Mouse (Mus musculus): ENCODE measurements at regions not wholly inside any gene's neighbourhood (a gene's known extent, or its start where the extent isn't known, plus 50 kb on each side); places are given as distances from the start of the nearest gene placed in this dataset.

- DNase-seq (ENCODE audit: low spot score in 2 of 2), result no peak
These were observed 57.0 kb upstream of the Gnaq start for GRCm38 (mm10) chr19:16075512-16076086.

GRCm38 (mm10) chr19:16075026-16075425 lies 57.6 kb upstream of the Gnaq start:
- DNase-seq (ENCODE audit: low spot score in 2 of 2), result no peak

DNA sequence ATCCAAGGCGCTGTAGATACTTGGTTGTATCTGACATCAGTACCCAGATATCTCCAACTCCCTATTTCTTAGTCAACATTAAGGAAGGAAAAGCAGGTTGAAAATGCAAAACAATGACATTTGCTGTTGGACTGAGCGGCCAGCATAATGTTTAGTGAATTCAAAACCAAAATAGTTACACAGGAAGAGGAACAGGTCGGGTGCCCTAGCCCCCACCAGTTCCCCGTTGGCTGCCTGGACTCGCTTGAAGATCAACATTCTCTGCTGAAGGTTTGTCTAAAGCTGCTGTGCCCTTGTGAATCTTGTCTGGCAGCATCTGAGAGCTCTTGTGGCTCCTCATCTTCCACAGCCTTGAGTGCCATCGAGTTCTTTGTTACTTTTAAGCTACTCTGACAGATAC lies 65.3 kb upstream of the Gnaq start:
- no peak for DNase-seq (ENCODE audit: low spot score in 2 of 2)

DNA sequence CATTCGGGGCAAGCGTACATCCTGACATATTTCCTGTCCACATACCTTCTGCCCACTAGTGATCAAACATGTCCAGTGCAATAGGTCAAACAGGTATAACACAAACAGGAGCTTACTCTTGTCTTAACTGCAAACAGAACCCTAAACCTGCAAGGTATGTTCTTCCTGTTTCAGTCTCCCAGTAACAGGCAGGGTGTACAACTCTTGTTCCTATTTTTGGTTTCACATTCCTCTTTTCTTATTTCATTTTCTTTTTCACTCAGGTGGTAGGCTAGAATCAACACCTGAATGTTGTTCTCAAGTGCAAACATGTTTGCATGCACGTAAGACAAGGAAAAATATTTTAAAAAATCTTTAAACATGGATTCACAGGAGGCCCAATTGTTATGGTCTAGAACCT lies 67.7 kb upstream of the Gnaq start:
- DNase-seq (ENCODE audit: low spot score in 2 of 2), result no peak

DNA sequence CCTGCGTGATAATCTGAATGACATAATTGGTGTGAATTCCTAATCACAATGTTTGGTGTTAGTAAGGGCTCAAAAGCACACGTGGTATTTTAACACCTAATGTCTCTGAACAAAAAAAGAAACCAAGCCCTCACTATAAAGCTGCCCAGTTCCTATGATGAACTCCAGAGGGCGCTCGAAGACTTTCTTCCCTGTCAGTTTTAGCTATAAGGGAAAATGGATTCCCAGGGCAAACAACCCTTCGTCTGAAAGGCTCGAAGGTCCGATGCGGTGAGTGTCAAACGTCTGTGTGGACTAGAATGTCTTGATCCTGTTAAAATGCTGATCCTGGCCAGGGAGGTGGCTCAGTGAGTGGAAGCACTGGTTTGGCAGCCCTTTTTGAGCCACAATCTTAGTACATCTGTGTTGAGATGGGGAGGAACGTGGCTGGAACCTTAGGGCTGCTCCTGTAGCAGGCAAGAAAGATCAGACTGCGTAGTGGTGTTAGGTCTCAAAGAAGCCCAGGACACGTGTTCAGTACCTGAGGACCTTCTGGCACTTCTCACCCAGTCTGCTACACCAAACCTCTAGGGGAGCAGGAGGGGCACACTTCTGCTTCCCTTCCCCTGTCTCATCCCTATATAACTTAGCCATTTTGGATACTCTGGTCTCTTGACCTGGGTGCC lies 68.6 kb upstream of the Gnaq start:
- DNase-seq (ENCODE audit: low spot score in 2 of 2), result peak; percentile 30 to 65

GRCm38 (mm10) chr19:16063533-16063915 lies 69.1 kb upstream of the Gnaq start:
- no peak for DNase-seq (ENCODE audit: low spot score in 2 of 2)

DNA sequence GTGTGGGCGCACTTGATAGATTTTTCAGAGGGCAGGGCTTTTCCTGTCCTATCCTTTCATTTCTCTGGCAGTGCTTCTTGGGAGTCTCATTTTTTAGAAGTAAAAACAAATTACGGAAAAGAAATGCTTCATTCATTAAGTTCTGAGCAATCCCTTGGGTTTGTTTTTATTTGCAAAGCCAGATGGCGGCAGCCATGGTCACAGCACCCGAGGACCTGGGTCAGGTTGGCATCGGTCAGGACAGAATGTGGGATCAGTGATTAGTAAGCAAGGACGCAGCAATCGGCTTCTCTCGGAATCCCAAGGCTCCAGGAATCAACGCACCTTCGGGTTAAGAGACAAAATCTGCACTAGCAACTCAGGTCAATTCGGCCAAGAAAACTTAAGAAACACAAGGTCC lies 70.8 kb upstream of the Gnaq start:
- no peak for DNase-seq (ENCODE audit: low spot score in 2 of 2)

DNA sequence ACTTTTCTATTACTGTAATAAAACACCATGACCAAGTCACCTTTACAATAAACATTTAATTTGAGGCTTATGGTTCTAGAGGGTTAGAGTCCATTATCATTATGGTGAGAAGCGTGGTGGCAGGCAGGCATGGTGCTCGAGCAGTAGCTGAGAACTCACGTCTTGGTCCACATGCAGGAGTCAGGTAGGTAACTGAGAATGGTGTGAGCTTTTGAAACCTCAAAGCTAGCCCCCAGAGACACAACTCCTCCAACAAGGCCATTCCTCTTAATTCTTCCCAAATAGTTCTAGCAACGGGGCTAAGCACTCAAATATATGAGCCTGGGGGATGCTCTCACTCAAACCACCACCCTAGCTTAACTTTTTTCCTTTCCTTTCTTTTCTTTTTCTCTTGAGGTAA lies 73.6 kb upstream of the Gnaq start:
- no peak for DNase-seq (ENCODE audit: low spot score in 2 of 2)

GRCm38 (mm10) chr19:16050220-16051055 lies 65.6 kb upstream of the Cep78 start:
- DNase-seq (ENCODE audit: low spot score in 2 of 2), result no peak

DNA sequence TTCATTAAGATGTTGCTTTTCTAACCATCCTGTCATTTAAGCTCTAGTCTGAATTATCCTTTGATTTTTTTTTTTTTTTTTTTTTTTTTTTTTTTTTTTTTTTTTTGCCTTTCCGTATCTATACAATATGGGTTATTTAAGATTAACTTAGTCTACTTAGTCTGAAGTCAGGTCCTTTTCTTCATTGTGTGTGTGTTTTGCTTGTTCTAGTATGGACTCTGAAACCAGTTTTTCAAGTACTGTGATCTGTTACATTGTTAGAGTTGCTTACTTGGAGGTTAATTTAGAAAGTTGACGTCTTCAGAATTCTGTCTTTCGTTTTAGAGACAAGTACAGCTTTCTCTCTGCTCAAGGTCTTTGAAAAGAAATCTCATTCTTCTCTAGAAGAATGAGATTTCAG lies 64.9 kb upstream of the Cep78 start:
- no peak for DNase-seq (ENCODE audit: low spot score in 2 of 2)

DNA sequence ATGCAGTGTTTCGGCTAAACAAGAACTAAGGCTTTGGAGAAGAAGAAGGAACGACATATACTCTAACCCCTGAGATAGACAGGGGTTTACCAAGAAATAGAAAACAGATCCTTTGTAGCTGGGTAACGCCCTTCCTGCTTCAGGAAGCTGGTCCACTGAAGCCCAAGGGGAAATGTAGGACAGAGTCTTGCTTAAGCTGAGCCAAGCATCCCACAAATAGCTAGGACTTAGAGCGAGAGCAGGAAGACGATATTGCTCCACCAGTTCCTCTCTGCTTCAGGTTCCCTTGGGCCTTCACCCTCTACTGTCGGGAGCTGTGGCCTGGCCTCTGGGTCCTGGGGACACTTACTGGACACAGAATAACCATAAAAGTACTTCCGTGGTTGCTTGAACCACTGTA lies 62.2 kb upstream of the Cep78 start:
- DNase-seq (ENCODE audit: low spot score in 2 of 2), result no peak

- no peak for DNase-seq (ENCODE audit: low spot score in 2 of 2)
These were observed 60.5 kb upstream of the Cep78 start for GRCm38 (mm10) chr19:16045261-16045660.

- no peak for DNase-seq (ENCODE audit: low spot score in 2 of 2)
These were observed 59.4 kb upstream of the Cep78 start for GRCm38 (mm10) chr19:16044169-16044568.

DNA sequence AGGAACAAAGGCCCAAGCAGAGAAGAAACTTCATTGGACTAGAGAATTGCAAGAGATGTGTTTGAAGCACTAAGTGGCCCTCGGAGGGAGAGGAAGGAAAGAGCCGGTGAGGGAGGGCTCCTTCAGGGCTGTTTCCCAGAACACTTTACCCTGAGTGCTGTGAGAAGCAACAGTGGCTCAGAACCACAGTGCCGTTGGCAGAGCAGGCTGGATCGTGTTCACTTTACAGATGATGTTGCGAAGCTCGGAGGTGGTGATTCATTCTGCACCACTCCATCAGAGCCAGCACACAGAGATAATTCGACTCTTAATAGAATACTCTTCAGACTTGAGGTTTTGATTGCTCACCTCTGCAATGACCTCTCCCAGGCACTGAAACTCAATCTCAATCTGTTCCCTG lies 58.2 kb upstream of the Cep78 start:
- DNase-seq (ENCODE audit: low spot score in 2 of 2), result no peak

GRCm38 (mm10) chr19:16041891-16042290 lies 57.1 kb upstream of the Cep78 start:
- DNase-seq (ENCODE audit: low spot score in 2 of 2), result no peak

- no peak for DNase-seq (ENCODE audit: low spot score in 2 of 2)
These were observed 53.0 kb upstream of the Cep78 start for GRCm38 (mm10) chr19:16037806-16038205.
